Mouse (Mus musculus) bone marrow, adult 2 months (tissue): ENCODE results near the gene Tspan9.

ENCODE experiments used
- CTCF ChIP-seq: fragments of 200-500 bp; IDR thresholded peaks from 2 replicates; pipeline ENCODE4 v1.5.1; 2011; ENCODE audit warnings: low read length, control low read depth; ENCODE audit not compliant: control insufficient read depth, insufficient read depth
- POLR2A ChIP-seq: fragments of 200-500 bp; IDR thresholded peaks from 2 replicates; pipeline ENCODE4 v1.6.1; 2011; ENCODE audit warnings: low read depth, mild to moderate bottlenecking, control low read depth, low read length, borderline replicate concordance; ENCODE audit not compliant: control insufficient read depth

DNA sequence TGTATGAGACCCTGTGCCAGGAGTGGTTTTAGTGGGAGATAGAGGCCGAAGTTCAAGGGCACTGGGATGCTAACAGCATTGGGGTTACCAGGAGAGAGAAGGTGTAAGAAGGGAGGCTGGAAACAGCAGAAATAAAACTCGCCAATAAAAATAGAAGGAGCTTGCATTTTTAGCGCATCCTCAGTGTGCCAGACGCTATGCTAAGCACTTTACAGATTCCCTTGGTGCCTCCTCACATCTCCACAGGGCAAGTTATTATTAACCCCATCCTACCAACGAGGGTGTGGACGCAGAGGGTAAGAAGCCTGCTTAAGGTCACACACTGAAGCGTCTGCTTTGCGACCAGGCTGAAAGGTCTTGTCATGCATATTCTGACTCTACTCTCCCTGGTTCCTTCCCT is 47.5 kb downstream of the Tspan9 start:
- TF ChIP-seq POLR2A (no peak), CTCF (no peak)
